Mouse (Mus musculus): ENCODE results near the gene Heatr1.

DNA sequence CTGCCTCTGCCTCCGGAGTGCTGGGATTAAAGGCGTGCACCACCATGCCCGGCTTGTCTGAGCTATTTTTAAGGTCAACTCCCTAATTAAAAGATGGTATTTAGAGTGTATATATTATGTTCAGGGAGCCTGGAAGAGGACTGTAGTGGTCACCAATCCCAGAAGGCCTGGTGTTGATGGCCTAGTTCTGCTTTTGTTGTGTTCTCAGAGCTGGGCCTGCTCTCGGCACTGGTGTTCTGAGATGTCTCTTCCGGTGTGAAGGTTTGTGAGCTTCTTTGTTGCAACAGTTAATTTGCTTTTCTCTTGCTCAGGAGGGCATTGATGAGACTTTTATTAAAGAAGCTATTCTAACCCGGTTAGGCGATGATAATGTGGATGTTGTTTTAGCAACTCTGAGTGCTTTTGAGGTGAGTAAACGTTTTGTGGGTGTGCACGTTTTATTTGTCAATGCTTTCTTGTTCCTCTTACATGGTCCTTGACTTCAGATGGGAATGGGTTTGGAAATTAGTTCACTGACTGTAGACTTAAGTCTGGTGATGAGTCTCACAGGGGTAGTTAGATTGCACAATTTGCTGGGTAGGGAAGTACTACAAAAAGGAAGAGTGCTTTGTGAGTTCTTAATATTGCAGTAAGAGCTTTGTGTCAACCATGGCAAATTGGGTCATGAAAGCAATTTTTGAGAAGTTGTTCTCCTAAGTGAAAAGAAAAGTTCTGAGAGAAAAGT, 13.7 kb downstream of the Heatr1 start:
- TF ChIP-seq CTCF (IDR thresholded peaks at IDR 0.05; ENCODE audit: low read depth) (no peak), EP300 (IDR thresholded peaks at IDR 0.05; ENCODE audit: low read depth) (peak; percentile 40; the same call in 1 of the 2 replicates)

Data from liver, postnatal 0 days (tissue).